Mouse (Mus musculus): ENCODE data around the gene Tnfrsf13b.

Tnfrsf13b gene

DNA sequence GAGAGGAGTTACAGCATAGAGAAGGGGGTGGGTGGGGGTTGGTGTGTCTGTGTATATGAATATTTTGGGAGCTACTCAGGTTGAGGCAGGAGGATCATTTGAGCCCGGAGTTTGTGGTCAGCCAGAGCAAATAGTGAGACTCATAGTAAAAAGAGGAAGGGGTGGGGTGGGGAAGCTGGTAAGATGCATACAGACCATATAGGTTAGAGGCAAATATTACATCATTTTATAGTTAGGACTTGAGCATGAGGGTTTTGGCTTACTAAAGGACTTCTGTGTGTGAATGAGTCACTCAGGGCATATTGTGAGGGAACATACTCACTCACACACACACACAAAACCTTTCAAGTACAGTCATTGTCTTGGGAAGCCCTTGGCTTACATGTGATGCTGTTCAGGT lies 49.8 kb downstream of the Tnfrsf13b start:
- ChIA-PET CTCF (no interaction called here), POLR2A (interaction anchor here in 3 of 4 experiments (0.5 to 2.4 kb wide), 9 partner anchors 40 to 444 kb away, joined by 3 to 17 read pairs (median 4); partner anchors contain the start of gene Mapk7 (in 1 of the 3))

DNA sequence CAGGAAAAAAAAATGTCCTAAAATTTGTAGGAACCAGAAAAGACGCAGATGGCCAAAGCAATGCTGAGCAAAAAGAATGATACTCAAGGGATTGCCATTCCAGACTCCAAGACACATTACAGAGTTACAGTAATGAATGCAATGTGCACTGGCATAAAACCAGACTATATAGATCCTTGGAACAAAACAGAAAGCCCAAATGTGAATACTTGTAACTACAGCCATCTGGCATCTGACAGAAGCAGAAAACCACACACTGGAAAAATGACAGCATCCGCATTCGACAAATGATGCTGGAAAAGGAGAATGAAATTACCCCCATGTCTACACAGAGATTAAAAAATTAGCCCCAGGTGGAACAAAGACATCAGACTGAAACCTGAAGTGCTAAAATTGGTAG lies 53.8 kb downstream of the Tnfrsf13b start:
- CTCF ChIA-PET, result no interaction called here
- POLR2A ChIA-PET, result no interaction called here

DNA sequence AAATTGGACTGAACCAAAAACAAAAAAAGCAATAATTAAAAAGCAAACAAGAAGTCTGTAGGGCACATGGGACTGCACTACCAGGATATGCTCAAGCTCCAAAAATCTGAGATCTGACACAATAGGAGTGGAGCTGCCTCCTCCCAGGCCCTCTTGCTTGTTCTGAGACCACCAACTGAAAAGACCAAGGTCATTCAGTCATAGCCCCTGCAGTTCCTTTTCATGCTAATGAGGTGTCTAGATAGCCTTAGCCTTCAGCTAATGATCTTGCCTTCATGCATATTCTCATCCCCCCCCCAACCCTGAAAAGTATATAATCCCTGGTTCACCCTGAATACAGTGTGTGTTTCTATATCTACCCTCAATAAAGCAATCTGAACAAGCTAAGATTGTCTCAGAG lies 55.1 kb downstream of the Tnfrsf13b start:
- POLR2A ChIA-PET, result interaction anchor here in 1 of 4 experiments (0.6 to 1.2 kb wide), 2 partner anchors 10 to 14 kb away, joined by 3 read pairs; no protein-coding TSS in a partner anchor

DNA sequence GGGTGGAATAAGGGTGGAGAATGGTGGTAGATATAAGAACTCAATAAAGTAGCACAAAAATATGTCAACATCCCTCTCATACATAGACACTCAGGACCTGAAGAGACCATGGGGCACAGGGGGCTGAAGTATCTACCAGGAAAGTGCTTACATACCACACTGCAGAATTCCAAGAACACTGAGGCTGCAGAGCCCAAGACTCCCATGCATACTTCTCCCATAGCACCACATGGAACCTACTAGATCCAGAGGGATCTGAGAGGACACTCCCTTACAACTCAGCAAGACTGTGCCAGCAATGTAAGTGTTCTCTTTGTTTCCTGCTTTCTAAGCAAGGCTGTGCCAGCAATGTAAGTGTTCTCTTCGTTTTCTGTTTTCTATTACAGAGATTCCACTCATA lies 57.3 kb downstream of the Tnfrsf13b start:
- CTCF ChIA-PET, result no interaction called here
- POLR2A ChIA-PET, result no interaction called here

More for the DNA sequence above, 55.1 kb downstream of the Tnfrsf13b start:
- CTCF ChIA-PET, result interaction anchor here in 1 of 4 experiments (1.0 kb wide), 1 partner anchor 236 kb away, joined by 4 read pairs; no protein-coding TSS in a partner anchor

DNA sequence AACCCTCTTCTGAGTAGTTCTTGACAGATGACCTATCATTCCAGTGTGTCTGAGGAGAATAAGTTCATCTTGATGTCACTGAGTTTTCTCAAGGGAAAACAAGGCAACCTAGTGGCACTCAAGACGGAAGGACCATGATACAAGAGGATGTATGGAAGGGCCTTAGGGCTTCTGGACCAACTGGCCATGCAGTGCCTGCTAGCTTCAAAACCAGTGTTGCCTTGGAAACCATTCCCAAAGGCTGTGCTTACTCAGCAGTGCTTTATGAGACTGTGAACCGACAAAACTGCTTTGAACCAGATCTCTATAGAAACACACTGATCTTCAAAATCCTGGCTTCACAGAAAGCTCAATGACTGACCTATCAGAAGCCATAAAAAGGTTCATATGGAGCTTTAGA lies 64.2 kb downstream of the Tnfrsf13b start:
- CTCF ChIA-PET, result interaction anchor here in 1 of 4 experiments (1.0 kb wide), 1 partner anchor 86 kb away, joined by 3 read pairs; no protein-coding TSS in a partner anchor
- POLR2A ChIA-PET, result interaction anchor here in 2 of 4 experiments (0.6 to 1.7 kb wide), 4 partner anchors 16 to 129 kb away, joined by 3 to 9 read pairs (median 4); partner anchors contain the start of gene Usp22 (in 1 of the 2)

DNA sequence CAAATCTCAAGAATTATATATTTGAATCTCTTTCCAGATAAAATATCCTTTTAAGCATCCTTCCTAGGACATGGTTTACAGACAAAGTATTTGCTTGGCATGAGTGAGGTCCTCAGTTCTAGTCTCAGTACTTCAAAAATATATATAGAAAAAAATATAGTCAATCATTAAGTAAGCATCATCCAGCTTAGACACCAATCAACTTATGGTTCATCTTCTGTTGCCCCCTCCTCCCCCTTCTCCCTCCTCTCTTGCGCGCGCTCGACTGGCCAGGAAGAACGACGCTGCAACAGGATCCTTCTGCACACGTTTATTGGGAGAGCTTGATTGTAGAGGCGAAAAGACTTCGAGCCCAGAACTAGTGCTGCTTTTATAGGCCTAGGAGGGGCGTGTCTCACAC lies 65.6 kb downstream of the Tnfrsf13b start:
- POLR2A ChIA-PET, result interaction anchor here in 3 of 4 experiments (0.6 to 1.5 kb wide), 3 partner anchors 17 to 899 kb away, joined by 3 to 6 read pairs (median 3); partner anchors contain the start of gene Usp22 (in 1 of the 3)
- CTCF ChIA-PET, result interaction anchor here in 2 of 4 experiments (0.6 to 0.7 kb wide), 2 partner anchors 40 to 218 kb away, joined by 3 to 11 read pairs; no protein-coding TSS in a partner anchor

DNA sequence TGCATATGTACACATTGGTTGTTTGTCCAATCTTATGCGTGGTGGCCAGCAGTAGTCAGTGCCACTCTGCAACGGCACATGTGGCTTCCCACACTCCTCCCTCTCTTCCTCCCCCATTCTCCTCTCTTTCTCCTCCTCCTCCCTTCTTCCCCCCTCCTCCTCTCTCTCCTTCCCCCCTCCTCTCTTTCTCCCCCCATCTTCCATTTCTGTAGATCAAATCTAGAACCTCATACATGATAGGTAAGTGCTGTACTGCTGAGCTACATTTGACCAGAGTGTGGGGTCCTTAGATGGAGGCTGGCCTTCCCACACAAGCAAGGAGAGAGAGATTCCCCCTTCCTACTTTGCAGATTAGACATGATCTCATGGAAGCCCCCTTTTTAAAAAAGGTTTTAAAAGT lies 66.2 kb downstream of the Tnfrsf13b start:
- CTCF ChIA-PET, result interaction anchor here (0.6 to 1.8 kb wide), 19 partner anchors 18 to 823 kb away, joined by 3 to 11 read pairs (median 3); partner anchors contain the start of genes Slc47a2 (in 1 of the 4) and Usp22 (in 1 of the 4)
- POLR2A ChIA-PET, result interaction anchor here in 2 of 4 experiments (0.7 to 1.5 kb wide), 3 partner anchors 18 to 899 kb away, joined by 3 to 6 read pairs (median 3); partner anchors contain the start of genes Aldh3a2 (in 1 of the 2) and Usp22 (in 1 of the 2)

DNA sequence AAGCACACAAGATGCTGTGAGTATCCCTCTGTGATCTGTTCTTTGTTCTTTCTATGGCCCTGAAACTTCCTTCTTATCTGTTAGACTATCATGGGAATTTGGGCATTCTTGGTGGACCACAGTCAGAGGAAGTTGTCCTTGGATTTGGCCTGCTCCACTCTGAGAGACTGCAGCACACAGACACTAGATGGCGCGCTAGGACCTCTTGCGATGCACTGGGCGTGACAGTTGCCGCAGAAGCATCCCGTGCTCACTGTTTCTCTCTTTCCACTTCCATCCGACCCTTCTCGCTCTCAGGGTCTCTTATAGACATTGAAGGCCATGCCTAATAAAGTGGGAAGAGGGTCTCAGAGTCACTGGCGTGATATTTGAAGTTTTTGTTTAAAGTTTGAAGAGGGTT lies 66.8 kb downstream of the Tnfrsf13b start:
- CTCF ChIA-PET, result interaction anchor here (0.6 to 1.8 kb wide), 22 partner anchors 18 to 824 kb away, joined by 3 to 11 read pairs (median 3); partner anchors contain the start of genes Slc47a2 (in 1 of the 4) and Usp22 (in 1 of the 4)
- POLR2A ChIA-PET, result interaction anchor here (0.5 to 1.5 kb wide), 4 partner anchors 18 to 349 kb away, joined by 3 to 4 read pairs (median 3); partner anchors contain the start of genes Aldh3a2 (in 1 of the 4) and Usp22 (in 1 of the 4)

DNA sequence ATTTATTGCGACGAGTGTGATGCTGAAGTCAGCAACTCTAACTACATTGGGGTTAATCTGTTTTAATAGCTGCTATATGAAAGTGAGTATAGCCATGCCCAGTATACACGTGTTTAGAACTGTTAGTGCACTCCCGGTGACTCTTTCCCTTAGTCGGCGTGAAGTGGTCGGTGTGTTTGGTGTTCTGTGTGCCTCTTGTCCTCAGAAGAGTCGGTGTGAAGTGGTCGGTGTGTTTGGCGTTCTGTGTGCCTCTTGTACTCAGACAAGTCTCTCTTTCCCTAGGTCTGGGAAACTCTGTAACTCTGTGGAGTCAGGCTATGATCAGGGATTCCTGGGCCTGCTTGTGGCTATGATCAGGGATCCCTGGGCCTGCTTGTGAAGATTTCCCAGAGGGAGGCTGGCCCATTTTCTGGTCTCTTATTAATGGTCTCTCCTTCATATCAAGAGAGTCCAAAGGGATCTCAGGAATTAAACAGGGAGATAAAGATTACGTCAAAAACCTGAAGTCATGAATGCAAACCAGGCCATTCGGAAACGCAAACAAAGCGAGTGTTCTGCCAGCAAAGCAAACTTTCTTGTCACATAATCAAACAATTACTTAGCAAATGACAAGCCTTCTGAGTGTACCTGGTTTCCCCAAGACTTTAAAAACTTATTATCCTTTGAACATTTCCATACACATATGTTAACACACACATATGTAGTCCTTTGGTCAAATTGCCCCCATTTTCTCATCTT lies 70.2 kb downstream of the Tnfrsf13b start:
- POLR2A ChIA-PET, result interaction anchor here in 2 of 4 experiments (0.7 to 0.9 kb wide), 2 partner anchors 21 to 111 kb away, joined by 3 read pairs; no protein-coding TSS in a partner anchor
- CTCF ChIA-PET, result no interaction called here

DNA sequence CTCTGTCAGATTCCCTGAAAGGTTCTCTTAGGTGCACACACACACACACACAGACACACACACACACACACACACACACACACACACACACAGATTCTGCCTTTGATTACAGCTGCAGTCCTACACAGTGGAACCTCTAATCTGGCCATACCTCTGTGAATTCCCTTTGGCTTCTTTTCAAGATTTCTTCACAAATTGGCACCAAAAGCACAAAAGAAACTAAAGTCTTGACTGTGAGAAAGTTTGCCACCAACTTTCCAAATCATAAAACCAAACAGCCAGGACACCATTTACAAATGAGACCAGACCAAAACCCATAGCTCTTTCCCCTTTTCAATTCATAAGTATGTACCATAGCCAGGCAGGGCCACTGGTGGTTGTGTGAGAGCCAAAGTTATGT lies 71.4 kb downstream of the Tnfrsf13b start:
- CTCF ChIA-PET, result interaction anchor here in 1 of 4 experiments (0.6 kb wide), 1 partner anchor 52 kb away, joined by 3 read pairs; no protein-coding TSS in a partner anchor
- POLR2A ChIA-PET, result interaction anchor here in 1 of 4 experiments (0.9 kb wide), 1 partner anchor 91 kb away, joined by 5 read pairs; no protein-coding TSS in a partner anchor
